Mouse (Mus musculus): ENCODE data around the gene Mis18a. TPM values are rescaled to one million over a fixed set of nuclear protein-coding genes. Genes with fewer than 3 reads are reported as not detected.

The Mis18a gene
- total RNA-seq, 2 experiments from 2014 or later, result 8.3 to 8.6 TPM

Other genes starting within 250 kb of the Mis18a start
- not detected for gene Mrap, start 10.8 kb upstream of the Mis18a start, total RNA-seq (2021)
- gene Urb1, start 83.0 kb upstream of the Mis18a start, total RNA-seq (2021), result 10 to 100 TPM; 17.2 to 18.7 TPM
- gene Eva1c, start 99.3 kb upstream of the Mis18a start, total RNA-seq (2021), result 1 to 10 TPM; 1.3 to 1.4 TPM
- 10 to 100 TPM; 39.7 to 40.8 TPM for gene Cfap298, start 207.7 kb upstream of the Mis18a start, total RNA-seq (2021)

Measured in layer of hippocampus, postnatal 10 days (tissue).